Mouse (Mus musculus) thymus, postnatal 25 days (tissue): ENCODE results near the gene Myh11.
"Not testable (repeated sequence)": the region's sequence is repeated elsewhere in the genome, so short reads cannot be mapped to it uniquely, and the experiment has no call there.

ENCODE experiments used
- DNase-seq: peaks from one replicate; pipeline ENCODE4 v3.0.0; 2022

The Myh11 gene

GRCm38 (mm10) chr16:14160941-14161340, 130.2 kb downstream of the Myh11 start:
- no peak for DNase-seq

- DNase-seq, result peak; percentile 75
Observed at GRCm38 (mm10) chr16:14159746-14160131, 131.4 kb downstream of the Myh11 start.

GRCm38 (mm10) chr16:14158936-14159745, 132.0 kb downstream of the Myh11 start:
- peak; percentile 100 for DNase-seq

GRCm38 (mm10) chr16:14158536-14158935, 132.6 kb downstream of the Myh11 start:
- DNase-seq, result no peak

GRCm38 (mm10) chr16:14156312-14156711, 134.9 kb downstream of the Myh11 start:
- no peak for DNase-seq

- DNase-seq, result not testable (repeated sequence)
Observed at GRCm38 (mm10) chr16:14155638-14156037, 135.5 kb downstream of the Myh11 start.

- no peak for DNase-seq
Observed at GRCm38 (mm10) chr16:14151718-14152117, 139.5 kb downstream of the Myh11 start.

GRCm38 (mm10) chr16:14147712-14148111, 143.5 kb downstream of the Myh11 start:
- no peak for DNase-seq
